Mouse (Mus musculus) heart, adult 8-10 months (tissue): ENCODE data around the gene Gm28051. TPM values are rescaled to one million over a fixed set of nuclear protein-coding genes. Genes with fewer than 3 reads are reported as not detected.

Source experiments
- DNase-seq: peaks from one replicate; pipeline ENCODE4 v3.0.0; 2022; ENCODE audit warnings: low spot score
- microRNA-seq: library from miRNA; unstranded; fragments of <30 nt; microRNA quantifications from one replicate; pipeline ENCODE4 v1.2.0, GENCODE M21; 2022
- total RNA-seq, 4 experiments: library from RNA; stranded (reverse); gene quantifications; 2 replicates each; pipeline ENCODE4 v1.2.4; 2022

Gene Gm28051
- total RNA-seq, 4 experiments from 2014 or later: not detected

DNA sequence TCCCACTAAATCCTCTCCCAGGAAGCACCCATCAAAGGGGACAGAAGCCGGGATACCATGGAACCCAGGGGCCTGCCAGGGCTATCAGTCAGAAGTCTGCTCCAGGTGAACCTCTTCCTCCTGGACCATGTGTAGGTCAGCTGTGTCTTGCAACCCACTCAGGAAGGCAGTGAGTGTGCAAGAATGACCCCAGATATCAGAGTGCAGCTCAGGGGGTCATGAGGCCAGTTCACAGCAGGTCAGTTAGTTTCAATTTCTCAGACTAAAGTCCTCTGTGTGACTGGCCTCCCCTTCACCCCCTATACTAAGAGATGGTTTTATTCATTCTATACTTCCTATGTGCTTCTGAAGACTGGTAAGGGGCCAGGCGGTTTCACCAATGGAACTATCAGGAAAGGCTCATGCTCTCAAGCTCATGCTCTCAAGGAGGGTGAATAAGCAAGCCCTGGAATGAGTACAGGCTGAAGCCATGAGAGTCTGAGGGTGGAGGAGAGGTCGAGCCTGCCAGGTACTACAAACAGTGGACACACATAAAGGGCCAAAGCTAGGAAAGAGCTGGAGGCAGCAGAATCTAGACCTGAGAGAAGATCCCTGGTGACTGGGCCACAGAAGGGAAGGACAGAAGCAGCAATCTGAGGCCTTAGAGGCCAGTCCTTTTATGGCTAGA lies 72.7 kb downstream of the Gm28051 start:
- DNase-seq: no peak

DNA sequence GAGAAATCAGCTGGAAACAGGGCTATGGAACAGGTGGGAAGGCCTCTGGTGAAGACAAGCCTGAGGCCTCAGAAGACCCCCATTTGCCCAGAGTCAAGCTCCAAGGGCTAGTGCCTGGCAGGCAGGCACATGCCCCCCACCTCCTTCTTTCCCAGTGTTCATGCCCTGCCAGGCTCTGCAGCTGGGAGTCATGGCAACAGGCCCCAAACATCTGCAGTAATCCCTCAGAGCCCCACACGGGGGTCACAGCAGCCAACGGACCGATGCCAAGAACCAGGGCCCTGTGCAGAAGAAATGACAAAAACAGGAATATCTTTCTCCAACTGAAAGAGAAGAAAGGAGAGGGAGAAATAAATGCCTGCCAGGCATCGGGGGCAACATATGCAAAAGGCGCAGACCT lies 73.6 kb downstream of the Gm28051 start:
- no peak for DNase-seq

DNA sequence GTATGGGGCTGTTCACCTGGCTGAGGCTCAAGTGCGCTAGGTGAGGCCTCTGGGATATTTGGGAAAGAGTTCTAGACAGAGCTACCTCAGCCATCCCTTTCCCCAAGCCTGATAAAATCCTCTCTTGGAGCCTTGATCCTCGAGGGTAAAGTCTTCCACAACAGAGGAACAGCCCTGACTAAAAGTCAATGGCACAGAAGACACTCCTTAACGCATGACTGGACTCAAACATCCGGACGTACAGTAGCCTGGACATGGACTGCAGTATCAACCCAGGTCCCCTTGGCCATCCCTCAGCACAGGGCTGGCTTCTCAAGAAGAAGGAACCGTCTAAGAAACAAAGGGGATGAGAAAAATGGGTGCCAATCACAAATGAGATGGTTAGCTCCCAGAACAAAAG lies 74.1 kb downstream of the Gm28051 start:
- DNase-seq: no peak

DNA sequence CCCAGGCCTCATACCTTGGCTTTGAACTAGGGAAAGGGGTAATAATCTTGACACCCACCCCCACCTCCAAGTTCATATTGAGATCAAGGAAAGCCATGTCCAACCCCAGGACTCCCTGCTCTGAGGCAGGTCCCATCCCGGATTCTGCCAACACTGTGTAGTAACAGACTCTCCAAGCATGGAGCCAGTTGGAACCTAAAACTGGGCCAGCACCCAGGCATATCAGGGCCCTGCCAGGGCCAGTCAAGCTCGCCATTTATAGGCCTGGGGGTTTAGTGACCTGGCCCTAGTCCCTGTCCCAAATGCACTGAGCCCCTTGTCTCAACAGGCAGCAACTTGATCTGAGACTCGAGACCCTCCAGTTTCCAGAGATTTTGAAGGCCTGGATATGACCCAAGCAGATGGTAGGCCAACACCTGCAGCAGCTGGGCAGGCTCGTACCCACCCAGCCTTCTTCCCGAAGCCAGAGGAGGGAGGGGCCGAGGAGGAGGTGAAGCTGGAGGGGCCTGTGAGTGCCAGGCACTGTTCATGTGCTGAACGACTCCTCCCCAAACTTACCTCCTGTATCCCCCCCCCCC lies 74.8 kb downstream of the Gm28051 start:
- no peak for DNase-seq

DNA sequence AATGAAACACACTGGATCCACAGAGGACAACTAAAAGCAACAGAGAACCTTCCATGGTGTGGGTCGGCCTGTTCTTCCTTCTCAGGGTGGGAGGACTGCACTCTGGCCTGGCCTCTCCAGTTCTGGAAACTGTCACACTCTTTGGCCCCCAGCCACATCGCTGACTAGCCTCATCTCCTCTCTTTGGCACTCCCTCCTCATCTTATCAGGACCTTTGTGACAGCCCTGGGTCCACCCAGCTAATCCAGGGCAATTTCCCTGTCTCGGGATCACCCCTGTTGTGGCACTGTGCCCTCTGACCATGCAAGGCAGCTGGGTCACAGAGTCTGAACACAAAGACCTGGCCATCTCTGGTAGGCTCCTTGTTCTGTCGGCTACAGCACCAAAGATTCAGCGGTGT lies 75.5 kb downstream of the Gm28051 start:
- no peak for DNase-seq

DNA sequence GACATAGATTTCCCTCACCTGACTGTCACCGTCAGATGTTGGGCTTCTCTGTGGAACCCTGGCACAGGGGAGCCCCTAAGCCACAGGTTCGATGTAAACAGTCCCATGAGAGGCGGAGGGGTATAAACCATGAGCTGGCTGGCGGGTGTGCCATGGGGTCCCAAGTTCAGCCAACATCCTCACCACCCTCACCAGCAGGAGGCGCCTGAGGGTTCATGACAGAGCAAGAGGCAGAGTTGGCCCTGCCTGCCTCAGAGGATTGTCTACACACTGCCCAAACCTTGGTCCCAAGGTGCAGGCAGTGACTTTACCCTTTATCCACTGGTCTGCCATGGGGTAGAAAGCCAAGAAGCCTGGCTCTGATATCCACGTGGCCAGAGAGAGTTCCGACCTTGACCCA lies 76.0 kb downstream of the Gm28051 start:
- no peak for DNase-seq

DNA sequence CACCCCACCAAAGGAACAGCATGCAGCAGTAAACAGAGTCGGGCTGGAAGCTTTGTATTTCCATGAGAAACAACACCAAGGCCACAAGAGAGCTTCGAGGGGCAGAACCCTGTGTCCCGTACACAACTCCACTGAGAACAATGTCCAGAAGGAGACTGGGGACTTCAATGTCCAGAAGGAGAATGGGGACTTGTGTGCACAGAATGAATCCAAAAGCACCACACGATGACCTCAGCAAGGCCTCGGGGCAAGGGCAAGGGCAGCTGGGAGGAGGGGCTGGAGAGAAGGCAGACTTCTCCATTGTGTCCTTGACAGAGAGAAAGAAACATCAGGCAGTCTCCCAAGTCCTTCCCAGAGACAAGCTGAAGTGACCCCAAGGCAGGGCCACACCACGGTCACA lies 78.7 kb downstream of the Gm28051 start:
- DNase-seq: no peak

DNA sequence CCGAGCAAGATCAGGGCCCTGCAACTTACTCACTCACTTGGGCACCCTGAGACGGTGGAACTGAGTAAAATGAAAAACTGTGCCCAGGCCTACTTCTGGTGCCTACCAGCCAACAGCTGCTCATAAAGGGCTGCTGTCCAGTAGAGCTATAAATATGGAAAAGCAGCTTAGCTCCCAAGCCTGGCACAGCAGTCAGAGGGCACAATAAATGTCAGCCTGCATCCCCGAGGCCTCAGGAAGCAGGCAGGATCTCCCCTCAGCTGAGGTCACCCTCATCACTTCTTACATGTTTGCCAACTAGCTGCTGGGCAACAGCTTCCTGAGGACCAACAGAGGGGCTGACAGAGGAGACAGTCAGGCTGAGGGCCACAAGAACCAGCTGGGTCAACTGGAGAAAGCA lies 80.5 kb downstream of the Gm28051 start:
- no peak for DNase-seq

DNA sequence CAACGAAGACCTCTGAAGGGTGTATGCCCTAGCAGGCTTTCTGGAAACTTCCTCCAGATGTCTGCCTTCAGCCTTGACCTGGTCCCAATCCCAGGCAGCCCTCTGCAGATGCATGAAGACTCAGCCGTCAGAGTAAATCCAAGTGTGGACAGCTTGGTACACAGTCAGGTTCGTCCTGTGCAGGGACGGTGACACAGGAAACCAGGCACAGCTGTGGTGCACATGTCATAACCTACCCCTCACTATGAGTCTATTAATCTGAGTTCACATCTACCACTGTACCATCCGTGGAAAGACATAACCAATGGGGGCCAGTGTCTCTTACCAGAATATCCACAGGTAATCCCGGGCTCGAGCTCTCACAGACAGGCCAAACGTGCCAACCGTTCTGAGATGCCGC lies 83.0 kb downstream of the Gm28051 start:
- no peak for DNase-seq

DNA sequence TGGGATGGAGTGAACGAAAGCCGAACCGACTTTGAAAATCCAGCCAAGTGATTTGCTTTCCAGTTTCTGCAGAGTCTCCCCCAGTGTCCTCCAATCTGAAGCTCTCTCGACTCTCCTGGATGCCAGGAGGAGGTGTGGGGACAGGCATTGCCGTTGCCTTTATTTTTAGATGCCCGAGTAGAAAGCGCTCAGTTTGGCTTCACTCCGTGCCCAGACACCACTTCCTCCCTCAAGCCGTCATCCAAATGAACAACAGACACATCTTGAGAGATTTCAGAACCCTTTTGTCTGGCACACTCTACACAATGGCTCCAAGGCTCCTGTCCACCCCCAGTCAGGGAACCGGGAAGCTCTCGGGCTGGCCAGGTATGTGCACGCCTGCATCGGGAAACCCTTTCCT lies 83.4 kb downstream of the Gm28051 start:
- DNase-seq: no peak

DNA sequence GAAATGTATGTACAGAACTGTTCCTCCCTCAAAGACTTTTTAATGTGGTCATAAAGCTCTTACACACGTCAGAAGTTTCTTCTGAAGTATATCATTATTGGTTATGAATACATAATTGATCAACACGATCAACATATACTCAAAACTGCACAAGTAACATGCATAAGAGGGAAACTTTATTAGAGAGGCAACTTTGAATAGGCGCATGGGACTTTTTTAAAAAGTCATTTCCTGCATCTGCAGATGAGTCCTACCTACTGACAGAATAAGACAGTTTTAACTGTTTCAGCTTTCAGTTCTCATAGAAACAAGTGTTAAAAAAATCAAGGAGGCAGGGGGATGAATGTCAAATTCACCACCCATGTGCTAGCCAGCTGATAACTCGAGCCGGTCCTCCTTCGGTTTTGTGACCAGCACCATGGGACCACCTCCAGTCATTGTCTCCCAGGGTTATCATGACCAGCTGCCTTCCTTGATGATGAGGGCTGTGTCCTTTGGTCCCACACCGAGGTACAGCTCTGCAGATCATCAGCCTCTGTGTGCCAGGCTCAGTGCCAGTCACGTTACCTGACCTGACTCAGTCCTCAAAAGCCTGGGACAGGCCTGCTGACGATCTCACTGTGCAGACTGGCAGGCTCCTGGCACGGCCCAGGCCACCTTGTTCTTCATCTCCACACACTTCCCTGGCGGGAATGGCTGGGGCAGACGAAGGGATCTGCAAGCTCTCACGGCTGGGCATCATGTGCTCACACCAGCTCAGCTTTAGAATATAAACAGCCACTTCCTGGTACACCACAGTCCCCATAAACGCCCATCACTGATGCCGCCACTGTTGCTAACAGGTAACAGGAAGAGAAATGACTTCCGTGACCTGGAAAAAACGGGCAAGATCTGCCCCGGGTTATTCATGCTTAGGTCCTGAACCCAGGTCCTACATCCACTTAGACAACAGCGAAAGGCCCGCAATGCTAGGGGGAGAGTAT lies 84.4 kb downstream of the Gm28051 start:
- peak; percentile 35 for DNase-seq

DNA sequence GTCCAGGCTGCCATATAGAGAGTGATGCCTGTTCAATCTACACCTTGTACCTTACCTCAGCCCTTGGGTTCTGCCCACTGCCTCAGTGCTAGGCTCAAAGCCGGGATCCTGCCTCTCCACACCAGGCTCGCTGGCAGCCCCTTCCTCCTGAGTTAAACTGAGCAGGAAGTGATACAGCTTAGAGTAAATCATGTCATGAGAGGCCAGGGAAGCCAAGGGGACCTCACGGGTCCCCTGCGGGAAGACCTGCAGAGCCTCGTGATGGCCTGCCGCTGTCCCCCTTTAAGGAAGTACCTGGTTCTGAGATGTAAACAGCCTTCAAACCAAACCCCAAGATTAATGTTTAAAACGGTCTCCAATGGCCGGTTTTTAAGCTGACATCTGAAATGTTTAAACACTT lies 85.4 kb downstream of the Gm28051 start:
- no peak for DNase-seq

DNA sequence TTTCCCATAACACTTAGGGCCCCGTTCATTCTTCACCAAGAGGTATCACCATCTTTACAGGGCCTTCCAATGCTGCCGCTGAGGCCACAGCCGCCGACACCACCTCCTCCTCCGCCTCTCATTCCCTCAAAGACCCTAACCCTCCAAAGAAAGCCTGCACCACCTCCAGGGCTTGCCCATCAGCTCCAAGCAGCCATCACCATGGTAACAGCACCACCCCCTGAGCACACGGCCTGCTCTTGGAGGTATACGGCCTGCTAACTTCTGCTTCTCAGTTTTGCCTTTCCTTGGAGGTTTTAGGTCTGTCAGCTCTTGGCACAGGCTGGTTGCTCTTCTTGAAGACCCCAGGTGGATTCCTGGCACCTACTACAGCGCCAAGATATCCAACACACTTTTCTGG lies 86.7 kb downstream of the Gm28051 start:
- DNase-seq: no peak

Small RNA genes lying within 50 kb of the gene (microRNA-seq; reads per million reads assigned to microRNA genes)
- not detected for gene Mir1936

Other genes with a start within 250 kb of the Gm28051 start
- under 1 TPM in 2 of 4 experiments, not detected in 2; 0.14 TPM for gene Chga, start 202.8 kb downstream of the Gm28051 start, total RNA-seq
- gene Itpk1, start 52.8 kb downstream of the Gm28051 start, total RNA-seq: 1 to 10 TPM; 6.9 to 8.0 (median 7.6) TPM
- gene Moap1, start 14.1 kb downstream of the Gm28051 start, total RNA-seq: 1 to 10 TPM; 5.9 to 7.3 (median 6.6) TPM
- 1 to 10 TPM; 3.5 to 4.7 (median 4.4) TPM for gene Tmem251, start 14.0 kb downstream of the Gm28051 start, total RNA-seq
- gene Gon7, start within 50 bp of the Gm28051 start, total RNA-seq: 10 to 100 TPM in 3 of 4 experiments, 1 to 10 TPM in 1; 9.4 to 14.2 (median 10.9) TPM
- 10 to 100 TPM; 23.1 to 24.9 (median 24.7) TPM for gene Ubr7, start 202 bp upstream of the Gm28051 start, total RNA-seq
- 1 to 10 TPM; 3.6 to 4.5 (median 3.8) TPM for gene Gm20604, start 907 bp upstream of the Gm28051 start, total RNA-seq
- 10 to 100 TPM; 22.8 to 27.1 (median 26.1) TPM for gene Btbd7, start 120.7 kb upstream of the Gm28051 start, total RNA-seq
- not detected for gene Cox8c, start 141.6 kb upstream of the Gm28051 start, total RNA-seq
- under 1 TPM in 2 of 4 experiments, not detected in 2; 0.06 to 0.08 TPM for gene Unc79, start 191.1 kb upstream of the Gm28051 start, total RNA-seq